Mouse (Mus musculus) CH12.LX (cell line): ENCODE data around the gene Man2a1. TPM values are rescaled to one million over a fixed set of nuclear protein-coding genes. Genes with fewer than 3 reads are reported as not detected.

Source experiments
- DNase-seq: peaks from one replicate; pipeline ENCODE4 v3.0.0-alpha.2; 2013; ENCODE audit errors: extremely low read depth
- H3K27ac ChIP-seq: 2 replicates; pipeline ENCODE4 v1.5.1; 2012; ENCODE audit warnings: low read depth, mild to moderate bottlenecking, control low read depth, moderate library complexity; ENCODE audit not compliant: insufficient read depth
- H3K27me3 ChIP-seq: replicated peaks from 2 replicates; pipeline ENCODE3; 2012; ENCODE audit warnings: inconsistent platforms
- H3K36me3 ChIP-seq, 2 experiments: replicated peaks in 1 of 2; 2 replicates each; pipeline versions ENCODE3 to v1.6.1; 2012; ENCODE audit warnings: inconsistent platforms in 1 of 2, low read length in 1 of 2, mild to moderate bottlenecking in 1 of 2, mixed read lengths in 1 of 2, moderate library complexity in 1 of 2; ENCODE audit not compliant: control insufficient read depth in 1 of 2, insufficient read depth in 1 of 2
- H3K4me1 ChIP-seq, 2 experiments: 2 replicates each; pipeline ENCODE4 v1.6.1; 2012; ENCODE audit warnings: inconsistent platforms in 1 of 2, moderate library complexity in 1 of 2; ENCODE audit not compliant: insufficient read depth in 2 of 2, control insufficient read depth in 1 of 2
- H3K4me2 ChIP-seq: 2 replicates; pipeline ENCODE4 v1.6.1; 2012; ENCODE audit warnings: low read depth, mild to moderate bottlenecking, control low read depth; ENCODE audit not compliant: poor library complexity, insufficient read depth, severe bottlenecking
- H3K4me3 ChIP-seq, 3 experiments: fragments of 150-350 bp in 1 of 3; sonication (generic) in 1 of 3; replicated peaks in 1 of 3; 2 replicates each; pipeline versions ENCODE3 to v1.5.1; 2011 to 2012; ENCODE audit warnings: low read depth in 2 of 3, low read length in 2 of 3, mild to moderate bottlenecking in 2 of 3, moderate library complexity in 2 of 3, control low read depth in 1 of 3, improper control_type of control experiment in 1 of 3, inconsistent platforms in 1 of 3, mixed read lengths in 1 of 3; ENCODE audit not compliant: poor library complexity in 1 of 3
- H3K79me2 ChIP-seq: replicated peaks from 2 replicates; pipeline ENCODE4 v1.6.1; 2012; ENCODE audit warnings: mild to moderate bottlenecking, moderate library complexity; ENCODE audit not compliant: control insufficient read depth, poor library complexity, insufficient read depth, severe bottlenecking; ENCODE audit errors: extremely low read depth
- H3K9ac ChIP-seq: 2 replicates; pipeline ENCODE4 v1.6.1; 2012; ENCODE audit warnings: low read depth, mild to moderate bottlenecking, control low read depth, moderate library complexity; ENCODE audit not compliant: insufficient read depth
- H3K9me3 ChIP-seq: replicated peaks from 2 replicates; pipeline ENCODE3; 2012; ENCODE audit warnings: low read length, inconsistent platforms, mixed read lengths
- BHLHE40 ChIP-seq: IDR thresholded peaks from 2 replicates; pipeline ENCODE4 v1.6.1; 2011; ENCODE audit warnings: mild to moderate bottlenecking, low read depth, low read length, improper control_type of control experiment
- CHD2 ChIP-seq: IDR thresholded peaks from 2 replicates; pipeline ENCODE4 v1.6.1; 2011; ENCODE audit warnings: low read length, improper control_type of control experiment
- CTCF ChIP-seq, 2 experiments: IDR thresholded peaks in 1 of 2; conservative IDR thresholded peaks in 1 of 2; 2 replicates each; pipeline ENCODE4 v1.5.1; 2011 to 2012; ENCODE audit warnings: low read depth in 2 of 2, low read length in 2 of 2, improper control_type of control experiment in 1 of 2, inconsistent platforms in 1 of 2, mild to moderate bottlenecking in 1 of 2, moderate library complexity in 1 of 2
- E2F4 ChIP-seq: IDR thresholded peaks from 2 replicates; pipeline ENCODE4 v1.6.1; 2011; ENCODE audit warnings: low read depth, low read length, improper control_type of control experiment; ENCODE audit not compliant: insufficient replicate concordance
- EP300 ChIP-seq: IDR thresholded peaks from 2 replicates; pipeline ENCODE4 v1.6.1; 2011; ENCODE audit warnings: low read length, improper control_type of control experiment
- ETS1 ChIP-seq: conservative IDR thresholded peaks from 2 replicates; pipeline ENCODE4 v1.6.1; 2012; ENCODE audit warnings: low read depth, mild to moderate bottlenecking, inconsistent platforms, low read length, improper control_type of control experiment, moderate library complexity
- GABPA ChIP-seq: IDR thresholded peaks from 2 replicates; pipeline ENCODE4 v1.6.1; 2012; ENCODE audit warnings: low read depth, low read length, improper control_type of control experiment, inconsistent platforms; ENCODE audit not compliant: insufficient replicate concordance
- HCFC1 ChIP-seq: IDR thresholded peaks from 2 replicates; pipeline ENCODE4 v1.6.1; 2012; ENCODE audit warnings: low read depth, mild to moderate bottlenecking, inconsistent platforms, low read length, improper control_type of control experiment
- IRF4 ChIP-seq: IDR thresholded peaks from 2 replicates; pipeline ENCODE4 v1.6.1; 2014; ENCODE audit warnings: low read depth, mild to moderate bottlenecking, inconsistent platforms, low read length, improper control_type of control experiment
- JUND ChIP-seq: conservative IDR thresholded peaks from 2 replicates; pipeline ENCODE4 v1.6.1; 2011; ENCODE audit warnings: low read depth, low read length, improper control_type of control experiment
- MAZ ChIP-seq: IDR thresholded peaks from 2 replicates; pipeline ENCODE4 v1.6.1; 2012; ENCODE audit warnings: low read depth, mild to moderate bottlenecking, inconsistent platforms, low read length, improper control_type of control experiment, moderate library complexity
- MEF2A ChIP-seq: IDR thresholded peaks from 2 replicates; pipeline ENCODE4 v1.6.1; 2014; ENCODE audit warnings: low read depth, mild to moderate bottlenecking, inconsistent platforms, low read length, improper control_type of control experiment, borderline replicate concordance
- MXI1 ChIP-seq: IDR thresholded peaks from 2 replicates; pipeline ENCODE4 v1.6.1; 2011; ENCODE audit warnings: mild to moderate bottlenecking, low read depth, low read length, improper control_type of control experiment
- MYC ChIP-seq: IDR thresholded peaks from 2 replicates; pipeline ENCODE4 v1.6.1; 2011; ENCODE audit warnings: low read depth, mild to moderate bottlenecking, improper control_type of control experiment, low read length
- NELFE ChIP-seq: IDR thresholded peaks from 2 replicates; pipeline ENCODE4 v1.6.1; 2011; ENCODE audit warnings: low read depth, low read length, improper control_type of control experiment
- NRF1 ChIP-seq: IDR thresholded peaks from 2 replicates; pipeline ENCODE4 v1.6.1; 2014; ENCODE audit warnings: low read depth, mild to moderate bottlenecking, inconsistent platforms, low read length, improper control_type of control experiment, moderate library complexity
- PAX5 ChIP-seq: IDR thresholded peaks from 2 replicates; pipeline ENCODE4 v1.6.1; 2012; ENCODE audit warnings: low read length, inconsistent platforms, mixed read lengths
- POLR2AphosphoS2 ChIP-seq: IDR thresholded peaks from 2 replicates; pipeline ENCODE4 v1.6.1; 2011; ENCODE audit warnings: low read depth, low read length, improper control_type of control experiment
- RAD21 ChIP-seq: IDR thresholded peaks from 2 replicates; pipeline ENCODE4 v1.6.1; 2011; ENCODE audit warnings: low read depth, mild to moderate bottlenecking, low read length, improper control_type of control experiment, moderate library complexity
- RCOR1 ChIP-seq: conservative IDR thresholded peaks from 2 replicates; pipeline ENCODE4 v1.6.1; 2012; ENCODE audit warnings: low read depth, mild to moderate bottlenecking, inconsistent platforms, low read length, improper control_type of control experiment
- SIN3A ChIP-seq: IDR thresholded peaks from 2 replicates; pipeline ENCODE4 v1.6.1; 2012; ENCODE audit warnings: low read length, improper control_type of control experiment, inconsistent platforms
- SMC3 ChIP-seq: IDR thresholded peaks from 2 replicates; pipeline ENCODE4 v1.6.1; 2011; ENCODE audit warnings: low read depth, low read length, improper control_type of control experiment
- TBP ChIP-seq: conservative IDR thresholded peaks from 2 replicates; pipeline ENCODE4 v1.6.1; 2011; ENCODE audit warnings: low read depth, low read length, improper control_type of control experiment
- TCF12 ChIP-seq: IDR thresholded peaks from 2 replicates; pipeline ENCODE4 v1.6.1; 2014; ENCODE audit warnings: low read depth, mild to moderate bottlenecking, inconsistent platforms, low read length, improper control_type of control experiment
- USF1 ChIP-seq: IDR thresholded peaks from 2 replicates; pipeline ENCODE4 v1.6.1; 2014; ENCODE audit warnings: low read depth, mild to moderate bottlenecking, inconsistent platforms, low read length, improper control_type of control experiment
- ZC3H11A ChIP-seq: IDR thresholded peaks from 2 replicates; pipeline ENCODE4 v1.6.1; 2012; ENCODE audit warnings: low read depth, mild to moderate bottlenecking, inconsistent platforms, low read length, improper control_type of control experiment
- ZKSCAN1 ChIP-seq: IDR thresholded peaks from 2 replicates; pipeline ENCODE4 v1.6.1; 2012; ENCODE audit warnings: low read depth, inconsistent platforms, low read length, improper control_type of control experiment, borderline replicate concordance
- ZNF384 ChIP-seq: IDR thresholded peaks from 2 replicates; pipeline ENCODE4 v1.6.1; 2012; ENCODE audit warnings: low read depth, low read length, improper control_type of control experiment, inconsistent platforms
- dilution Hi-C: fragments of 300-500 bp; cut with MboI; formaldehyde crosslinking; loops from 2 replicates; pipeline ENCODE4 v1.14.3; 2020; ENCODE audit warnings: low sequenced_read_pairs; ENCODE audit not compliant: extremely low pct_unique_long_range_greater_than_20kb, extremely low pct_ligation_motif_present
- in situ Hi-C: fragments of 300-500 bp; cut with MboI; formaldehyde crosslinking; loops from 3 replicates; pipeline ENCODE4 v1.14.3; 2019; ENCODE audit warnings: low sequenced_read_pairs, low pct_ligation_motif_present, low pct_unique_long_range_greater_than_20kb, mixed read lengths
- polyA plus RNA-seq: library from polyadenylated mRNA; unstranded; fragments of >175 nt; gene quantifications from 2 replicates; pipeline ENCODE4 v1.2.1, GENCODE M21; 2012; ENCODE audit warnings: low read depth; ENCODE audit not compliant: insufficient read length
- total RNA-seq, 2 experiments: library from RNA; depleted of rRNA; stranded (reverse); fragments of 300-350 nt in 1 of 2; fragments of >200 nt in 1 of 2; gene quantifications; 2 replicates each; pipeline ENCODE4 v1.2.3; 2012 to 2014

The Man2a1 gene
- total and polyA plus RNA-seq, 3 experiments: 7.9 to 15.4 (median 11.9) TPM

DNA sequence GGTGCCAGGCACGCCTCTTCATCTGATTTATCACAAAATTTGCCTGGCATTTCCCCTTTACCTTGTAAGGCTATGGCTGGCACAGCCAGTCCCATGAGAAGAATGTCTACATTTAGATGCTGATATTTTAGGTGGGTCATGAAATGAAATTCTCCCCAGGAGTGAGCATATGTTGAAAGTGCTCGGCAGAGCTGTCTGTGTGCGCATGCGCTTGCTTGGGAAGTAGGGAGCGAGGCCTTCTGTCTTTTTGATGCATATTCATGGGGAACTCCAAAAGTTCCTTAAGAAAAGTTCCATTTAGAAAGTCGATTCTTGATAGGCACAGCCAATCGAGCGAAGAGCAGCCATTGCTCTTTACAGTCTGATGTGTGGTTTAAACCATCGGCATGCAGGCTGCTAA is 26.6 kb upstream of the Man2a1 start:
- TF ChIP-seq PAX5 (no peak), ZC3H11A (no peak), JUND (no peak), NRF1 (no peak), MYC (no peak), POLR2AphosphoS2 (no peak), SIN3A (no peak), BHLHE40 (no peak), IRF4 (no peak)
- H3K9ac ChIP-seq: no peak overlapping the region
- dilution Hi-C loops: no loop called here

DNA sequence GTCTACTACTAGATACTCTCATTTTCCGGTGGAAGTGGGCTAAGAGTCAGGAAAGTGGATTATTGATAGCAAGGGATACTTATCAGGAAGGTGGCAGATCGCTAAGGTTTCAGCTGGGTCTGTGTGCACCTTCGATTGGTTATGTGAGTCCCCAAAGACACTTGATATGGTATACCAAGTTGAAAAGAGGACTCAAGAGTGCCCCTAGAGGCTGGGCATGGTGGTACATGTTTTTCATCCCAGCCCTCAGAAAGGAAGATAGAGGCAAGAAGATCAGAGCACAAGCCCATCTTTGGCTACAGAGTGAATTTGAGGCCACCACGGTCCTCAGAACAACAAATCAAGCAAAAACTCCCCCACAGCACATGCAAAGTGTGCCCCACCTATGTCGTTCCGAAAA is 25.3 kb upstream of the Man2a1 start:
- in situ Hi-C loops: no loop called here
- Histone ChIP-seq H3K36me3 (no peaks in the 10 kb centered on the region), H3K4me1 (peaks cover 0 to 3% of the 10 kb centered on the region in 2 experiments; a peak in 3 of 4 replicates), H3K27ac (no peak overlapping the region), H3K4me3 (no peak overlapping the region)
- dilution Hi-C loops: no loop called here
- TF ChIP-seq ETS1 (no peak), IRF4 (no peak), HCFC1 (no peak), MAZ (no peak), CTCF (conservative IDR thresholded peaks at IDR 0.05 in 1 of 2, IDR thresholded peaks at IDR 0.05 in 1 of 2; ENCODE audit: low read depth in 2 of 2, low read length in 2 of 2) (peak; percentile 56 to 59), RCOR1 (no peak), EP300 (no peak), TBP (no peak), TCF12 (no peak), E2F4 (no peak), MXI1 (no peak), JUND (no peak), RAD21 (peak; percentile 38), ZKSCAN1 (no peak), NELFE (no peak), MYC (no peak), PAX5 (no peak), ZNF384 (no peak), SMC3 (peak; percentile 14; the same call in 1 of the 2 replicates), MEF2A (no peak), CHD2 (no peak), USF1 (no peak), GABPA (no peak)
- TF ChIP-seq, all 38 proteins: peak for 3
- Histone ChIP-seq H3K27me3 (no peaks in the 10 kb centered on the region), H3K9ac (no peak overlapping the region), H3K9me3 (no peaks in the 10 kb centered on the region), H3K79me2 (no peaks in the 10 kb centered on the region), H3K4me2 (no peak overlapping the region)
- DNase-seq: peak; percentile 39

More for the DNA sequence above, 26.6 kb upstream of the Man2a1 start:
- H3K9me3 ChIP-seq: peaks cover 5% of the 10 kb centered on the region
- H3K4me2 ChIP-seq: no peak overlapping the region
- H3K4me1 ChIP-seq: peaks cover 0 to 3% of the 10 kb centered on the region in 2 experiments; a peak in 2 of 4 replicates
- H3K27ac ChIP-seq: no peak overlapping the region
- DNase-seq: no peak
- H3K4me3 ChIP-seq: no peak overlapping the region
- H3K27me3 ChIP-seq: no peaks in the 10 kb centered on the region
- H3K36me3 ChIP-seq: no peaks in the 10 kb centered on the region
- in situ Hi-C loops: no loop called here
- no peaks in the 10 kb centered on the region for H3K79me2 ChIP-seq
